Mouse (Mus musculus): ENCODE measurements around the gene Dgkz. TPM values are rescaled to one million over a fixed set of nuclear protein-coding genes. Genes with fewer than 3 reads are reported as not detected.

The Dgkz gene
- total RNA-seq, 1 experiment, result 47.0 TPM

DNA sequence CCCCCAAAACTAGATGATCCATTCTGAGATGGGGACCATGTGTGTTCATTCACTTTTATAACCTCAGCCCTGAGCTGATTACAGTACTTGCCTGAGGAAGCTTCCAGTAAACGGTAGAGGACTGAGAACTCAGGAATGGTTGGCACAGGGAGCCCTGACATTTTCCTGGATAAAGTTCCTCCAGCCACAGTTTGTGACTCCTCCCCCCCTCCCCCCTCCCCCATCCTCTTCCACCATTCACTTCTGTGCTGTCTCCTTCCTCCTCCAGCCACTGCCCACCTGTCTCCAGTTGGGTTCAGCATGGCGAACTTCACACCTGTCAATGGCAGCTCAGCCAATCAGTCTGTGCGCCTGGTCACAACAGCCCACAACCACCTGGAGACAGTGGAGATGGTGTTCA, 48.7 kb downstream of the Dgkz start, which contains the start of gene Chrm4:
Chrm4 (plus strand) TSS at position 301 of the 400 bp plus-strand sequence.
- H3K27ac ChIP-seq (ENCODE audit: insufficient read depth, low read depth, low read length, poor library complexity, severe bottlenecking), result no peak within 1 kb of the TSS
- in situ Hi-C loops (cut with MboI; ENCODE audit: low sequenced_read_pairs in 2 of 2, unreplicated experiment in 2 of 2), result no loop called here
- DNase-seq (ENCODE audit: low read depth, low spot score), result no peak
- no peak for TF ChIP-seq HCFC1 (IDR thresholded peaks at IDR 0.05; ENCODE audit: borderline replicate concordance, insufficient read depth, low read length)
- no peak for TF ChIP-seq ZNF384 (IDR thresholded peaks at IDR 0.05; ENCODE audit: low read depth, low read length)
- no peak for TF ChIP-seq CHD2 (IDR thresholded peaks at IDR 0.05; ENCODE audit: low read depth, low read length)
- no peak for TF ChIP-seq MAFK (IDR thresholded peaks at IDR 0.05; ENCODE audit: insufficient read depth, low read depth, low read length)
- TF ChIP-seq ZC3H11A (IDR thresholded peaks at IDR 0.05; ENCODE audit: borderline replicate concordance, low read depth, low read length), result no peak
- no peaks in the 10 kb centered on the region; the same call in 1 of the 2 replicates for H3K36me3 ChIP-seq (ENCODE audit: control insufficient read depth, insufficient read depth, low read length, poor library complexity, severe bottlenecking)
- no peaks in the 10 kb centered on the region for H3K9me3 ChIP-seq (ENCODE audit: control insufficient read depth, insufficient read depth, low read depth, low read length)
- peak within 1 kb of the TSS; percentile 46 to 58 for H3K4me3 ChIP-seq (ENCODE audit: insufficient read depth in 1 of 2, low read depth in 1 of 2, low read length in 2 of 2, poor library complexity in 1 of 2, severe bottlenecking in 1 of 2)
- peaks cover 2 to 31% of the 10 kb centered on the region in 2 experiments; a peak in 3 of 4 replicates for H3K4me1 ChIP-seq (ENCODE audit: control insufficient read depth in 2 of 2, insufficient read depth in 2 of 2, low read length in 2 of 2, poor library complexity in 1 of 2)
- peak within 1 kb of the TSS; percentile 33; the same call in 1 of the 2 replicates for H3K9ac ChIP-seq (ENCODE audit: insufficient read depth, low read depth, low read length, poor library complexity, severe bottlenecking)

DNA sequence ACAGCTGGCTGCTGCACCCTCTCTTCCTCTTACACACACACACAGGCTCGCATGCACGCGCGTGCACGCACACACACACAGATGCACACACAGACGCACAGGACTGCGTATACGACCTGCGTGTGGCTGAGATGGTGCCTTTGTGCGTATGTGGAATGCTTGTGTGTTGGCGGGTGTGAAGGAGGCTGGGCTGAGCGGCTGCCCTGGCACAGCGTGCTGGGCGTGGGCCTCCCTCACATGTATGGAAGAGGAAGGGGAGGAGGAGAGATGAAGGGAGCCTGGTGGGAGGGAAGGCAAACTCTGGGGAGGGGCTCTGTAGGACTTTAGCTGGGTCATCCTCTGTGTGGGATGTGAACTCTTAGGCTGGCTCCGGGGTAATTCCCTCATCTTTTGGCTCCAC, 50.2 kb downstream of the Dgkz start:
- Histone ChIP-seq H3K4me1 (ENCODE audit: control insufficient read depth in 2 of 2, insufficient read depth in 2 of 2, low read length in 2 of 2, poor library complexity in 1 of 2) (peaks cover 2 to 38% of the 10 kb centered on the region in 2 experiments; a peak in 3 of 4 replicates), H3K27ac (ENCODE audit: insufficient read depth, low read depth, low read length, poor library complexity, severe bottlenecking) (no peak overlapping the region), H3K9ac (ENCODE audit: insufficient read depth, low read depth, low read length, poor library complexity, severe bottlenecking) (no peak overlapping the region), H3K9me3 (ENCODE audit: control insufficient read depth, insufficient read depth, low read depth, low read length) (no peaks in the 10 kb centered on the region), H3K4me3 (ENCODE audit: insufficient read depth in 1 of 2, low read depth in 1 of 2, low read length in 2 of 2, poor library complexity in 1 of 2, severe bottlenecking in 1 of 2) (no peak overlapping the region), H3K36me3 (ENCODE audit: control insufficient read depth, insufficient read depth, low read length, poor library complexity, severe bottlenecking) (no peaks in the 10 kb centered on the region; the same call in 1 of the 2 replicates)
- no peak for DNase-seq (ENCODE audit: low read depth, low spot score)
- in situ Hi-C loops (cut with MboI; ENCODE audit: low sequenced_read_pairs in 2 of 2, unreplicated experiment in 2 of 2), result no loop called here
- TF ChIP-seq MAFK (IDR thresholded peaks at IDR 0.05; ENCODE audit: insufficient read depth, low read depth, low read length) (no peak), CHD2 (IDR thresholded peaks at IDR 0.05; ENCODE audit: low read depth, low read length) (no peak), HCFC1 (IDR thresholded peaks at IDR 0.05; ENCODE audit: borderline replicate concordance, insufficient read depth, low read length) (no peak), ZNF384 (IDR thresholded peaks at IDR 0.05; ENCODE audit: low read depth, low read length) (no peak), ZC3H11A (IDR thresholded peaks at IDR 0.05; ENCODE audit: borderline replicate concordance, low read depth, low read length) (no peak)

DNA sequence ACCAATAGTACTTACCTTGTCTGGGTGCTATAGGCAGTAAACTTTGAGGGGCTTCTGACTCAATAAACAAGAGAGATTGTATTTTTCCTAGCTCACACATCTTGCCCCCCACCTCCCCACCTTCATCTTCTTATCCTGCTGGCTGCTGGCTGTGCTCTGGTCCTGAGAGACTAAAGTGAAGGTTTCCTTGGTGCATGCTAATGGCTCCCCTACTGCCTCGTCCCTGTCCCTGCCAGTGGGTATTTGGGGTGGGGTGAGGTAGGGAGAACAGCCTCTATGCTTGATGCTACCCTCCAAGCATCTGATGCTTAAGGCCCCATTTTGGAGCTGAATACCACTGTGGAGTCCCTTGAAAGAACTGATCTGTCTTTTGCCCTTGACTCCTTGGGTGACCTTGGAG, 50.9 kb downstream of the Dgkz start:
- Histone ChIP-seq H3K4me1 (ENCODE audit: control insufficient read depth in 2 of 2, insufficient read depth in 2 of 2, low read length in 2 of 2, poor library complexity in 1 of 2) (peaks cover 2 to 38% of the 10 kb centered on the region in 2 experiments; a peak in 3 of 4 replicates), H3K27ac (ENCODE audit: insufficient read depth, low read depth, low read length, poor library complexity, severe bottlenecking) (no peak overlapping the region), H3K9ac (ENCODE audit: insufficient read depth, low read depth, low read length, poor library complexity, severe bottlenecking) (no peak overlapping the region), H3K9me3 (ENCODE audit: control insufficient read depth, insufficient read depth, low read depth, low read length) (no peaks in the 10 kb centered on the region), H3K4me3 (ENCODE audit: insufficient read depth in 1 of 2, low read depth in 1 of 2, low read length in 2 of 2, poor library complexity in 1 of 2, severe bottlenecking in 1 of 2) (no peak overlapping the region), H3K36me3 (ENCODE audit: control insufficient read depth, insufficient read depth, low read length, poor library complexity, severe bottlenecking) (no peaks in the 10 kb centered on the region)
- no peak for DNase-seq (ENCODE audit: low read depth, low spot score)
- in situ Hi-C loops (cut with MboI; ENCODE audit: low sequenced_read_pairs in 2 of 2, unreplicated experiment in 2 of 2), result no loop called here
- no peak for TF ChIP-seq CHD2 (IDR thresholded peaks at IDR 0.05; ENCODE audit: low read depth, low read length)
- no peak for TF ChIP-seq ZC3H11A (IDR thresholded peaks at IDR 0.05; ENCODE audit: borderline replicate concordance, low read depth, low read length)
- TF ChIP-seq HCFC1 (IDR thresholded peaks at IDR 0.05; ENCODE audit: borderline replicate concordance, insufficient read depth, low read length), result no peak
- no peak for TF ChIP-seq MAFK (IDR thresholded peaks at IDR 0.05; ENCODE audit: insufficient read depth, low read depth, low read length)
- no peak for TF ChIP-seq ZNF384 (IDR thresholded peaks at IDR 0.05; ENCODE audit: low read depth, low read length)

DNA sequence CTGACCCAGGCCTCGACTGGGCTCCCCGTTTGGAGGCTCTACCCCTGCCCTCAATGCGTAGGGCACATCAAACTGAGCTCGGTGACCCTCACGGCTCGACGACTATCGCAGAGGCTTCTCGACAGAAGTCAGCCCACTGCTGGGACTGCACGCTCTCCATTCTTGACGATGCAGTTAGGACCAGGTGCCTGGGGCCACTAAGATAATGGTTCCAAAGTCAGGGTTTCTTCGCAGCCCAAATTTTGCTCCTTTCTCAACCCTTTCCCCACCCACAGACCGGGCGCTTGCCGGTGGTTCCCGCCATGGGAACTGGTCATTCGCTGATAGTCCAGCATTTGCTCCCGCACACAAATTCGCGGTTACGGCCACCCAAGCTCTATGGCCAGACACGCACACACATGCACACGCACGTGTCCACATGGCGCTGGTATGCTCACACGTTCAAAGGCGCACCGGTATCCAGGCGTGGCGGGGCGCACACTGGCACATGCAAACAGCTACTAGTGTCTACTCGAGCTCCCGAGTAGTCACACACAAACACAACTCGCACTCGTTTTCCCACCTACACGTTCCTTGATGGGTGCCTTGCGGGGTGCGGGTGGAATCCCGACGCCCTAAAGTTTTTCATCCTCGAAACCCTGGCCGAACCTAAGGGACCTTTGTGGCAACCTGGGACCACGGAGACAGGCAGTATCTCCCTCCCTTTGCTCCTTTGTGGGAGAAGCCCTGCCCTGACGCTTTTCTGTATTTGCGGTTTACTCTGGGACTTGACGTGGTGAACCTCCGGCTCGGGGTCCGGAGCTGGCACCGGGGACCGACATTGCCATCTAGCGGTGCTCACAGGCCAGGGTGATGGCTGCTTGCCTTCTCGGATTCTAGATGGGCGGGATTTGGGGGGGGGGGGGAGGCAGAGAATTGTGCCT, 52.0 kb downstream of the Dgkz start:
- no peaks in the 10 kb centered on the region for H3K36me3 ChIP-seq (ENCODE audit: control insufficient read depth, insufficient read depth, low read length, poor library complexity, severe bottlenecking)
- peaks cover 0 to 33% of the 10 kb centered on the region in 2 experiments; a peak in 3 of 4 replicates for H3K4me1 ChIP-seq (ENCODE audit: control insufficient read depth in 2 of 2, insufficient read depth in 2 of 2, low read length in 2 of 2, poor library complexity in 1 of 2)
- peak overlapping the region; percentile 69 to 70 for H3K4me3 ChIP-seq (ENCODE audit: insufficient read depth in 1 of 2, low read depth in 1 of 2, low read length in 2 of 2, poor library complexity in 1 of 2, severe bottlenecking in 1 of 2)
- no peak overlapping the region for H3K27ac ChIP-seq (ENCODE audit: insufficient read depth, low read depth, low read length, poor library complexity, severe bottlenecking)
- in situ Hi-C loops (cut with MboI; ENCODE audit: low sequenced_read_pairs in 2 of 2, unreplicated experiment in 2 of 2), result no loop called here
- no peak for DNase-seq (ENCODE audit: low read depth, low spot score)
- no peaks in the 10 kb centered on the region for H3K9me3 ChIP-seq (ENCODE audit: control insufficient read depth, insufficient read depth, low read depth, low read length)
- TF ChIP-seq MAFK (IDR thresholded peaks at IDR 0.05; ENCODE audit: insufficient read depth, low read depth, low read length) (no peak), ZC3H11A (IDR thresholded peaks at IDR 0.05; ENCODE audit: borderline replicate concordance, low read depth, low read length) (0 out of 2 replicates have a peak, but pooled peaks have one; percentile 6)
- H3K9ac ChIP-seq (ENCODE audit: insufficient read depth, low read depth, low read length, poor library complexity, severe bottlenecking), result peak overlapping the region; percentile 0

All from ES-E14 (cell line).